Mouse (Mus musculus) cerebellum, adult 18-20 months (tissue): ENCODE measurements around the gene Cmtm4.

ENCODE experiments used
- DNase-seq, 2 experiments: peaks; one replicate each; pipeline ENCODE4 v3.0.0; 2021

The Cmtm4 gene

DNA sequence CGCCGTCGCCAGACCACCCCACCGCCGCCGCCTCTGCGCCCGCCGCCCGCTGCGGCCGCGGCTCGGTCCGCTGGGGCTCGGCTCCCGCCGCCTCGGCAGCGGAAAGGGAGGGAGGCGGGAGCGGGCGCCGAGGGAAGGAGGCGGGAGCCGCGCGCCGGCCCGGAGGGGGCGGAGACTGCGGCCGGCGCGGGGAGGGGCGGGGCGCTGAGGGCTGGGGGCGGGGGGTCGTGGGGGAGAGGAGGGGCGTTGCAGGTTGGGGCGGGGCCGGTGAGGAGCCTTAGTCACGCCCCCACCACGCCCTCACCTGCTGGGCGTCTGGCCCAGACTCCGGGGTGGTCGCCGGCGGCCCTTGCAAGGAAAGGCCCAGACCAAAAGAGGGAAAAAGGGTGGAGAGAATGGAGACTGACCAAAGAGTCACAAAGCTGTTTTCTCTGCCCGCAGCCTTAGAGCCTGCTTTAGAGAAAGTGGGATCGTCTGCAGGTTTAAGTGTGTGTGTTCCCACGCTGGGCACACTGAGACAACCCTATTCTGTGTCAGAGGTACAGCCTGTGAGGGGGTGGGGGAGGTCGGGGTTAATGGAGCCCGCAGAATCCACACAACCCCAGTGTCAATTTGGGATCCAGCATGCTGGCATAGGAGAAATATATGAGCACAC, at the start of gene Cmtm4:
Cmtm4 (minus strand) TSS at position 105 of the 655 bp plus-strand sequence.
- DNase-seq = peak in 1 of 2 experiments; percentile 60

DNA sequence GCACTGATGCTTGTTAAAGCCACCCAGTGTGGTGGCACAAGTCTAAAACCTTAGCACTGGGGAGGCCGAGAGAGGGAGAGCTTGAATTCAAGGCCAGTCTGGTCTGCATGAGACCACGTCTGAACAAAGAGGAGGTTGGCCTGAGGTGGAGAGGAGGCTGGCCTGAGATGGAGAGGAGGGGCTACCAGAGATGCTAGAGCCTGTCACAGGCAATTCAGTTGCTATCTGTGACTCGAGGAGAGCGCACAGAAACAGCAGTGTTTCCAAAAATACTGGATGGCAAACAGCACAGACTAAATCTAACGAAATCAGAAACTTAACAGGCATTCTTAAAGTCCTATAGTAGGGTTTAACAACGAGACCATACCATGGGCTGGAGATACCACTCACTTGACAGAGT, 49.6 kb upstream of the Cmtm4 start:
- DNase-seq = no peak

DNA sequence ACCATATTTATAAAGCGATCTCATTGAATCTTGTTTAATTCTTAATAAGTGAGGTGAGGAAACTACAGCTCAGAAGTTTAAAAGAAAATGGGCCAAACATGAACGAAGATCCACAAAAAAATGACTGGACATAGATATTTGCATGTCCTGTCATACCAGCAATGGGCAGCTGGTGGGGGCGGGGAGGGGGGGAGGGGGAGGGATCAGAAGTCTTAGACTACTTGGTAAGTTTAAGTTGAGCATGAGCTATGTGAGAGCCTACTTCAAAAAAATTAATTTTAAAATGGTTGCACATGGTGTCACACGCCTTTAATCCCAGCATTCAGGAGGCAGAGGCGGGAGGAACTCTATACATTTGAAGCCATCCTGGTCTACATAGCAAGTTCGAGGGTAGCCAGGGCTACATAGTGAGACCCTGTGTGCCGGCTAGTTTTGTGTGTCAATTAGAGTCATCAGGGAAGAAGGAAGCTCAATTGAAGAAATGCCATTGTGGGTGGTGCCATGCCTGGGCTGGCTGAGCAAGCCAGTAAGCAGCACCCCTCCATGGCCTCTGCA, 47.6 kb upstream of the Cmtm4 start:
- no peak for DNase-seq

DNA sequence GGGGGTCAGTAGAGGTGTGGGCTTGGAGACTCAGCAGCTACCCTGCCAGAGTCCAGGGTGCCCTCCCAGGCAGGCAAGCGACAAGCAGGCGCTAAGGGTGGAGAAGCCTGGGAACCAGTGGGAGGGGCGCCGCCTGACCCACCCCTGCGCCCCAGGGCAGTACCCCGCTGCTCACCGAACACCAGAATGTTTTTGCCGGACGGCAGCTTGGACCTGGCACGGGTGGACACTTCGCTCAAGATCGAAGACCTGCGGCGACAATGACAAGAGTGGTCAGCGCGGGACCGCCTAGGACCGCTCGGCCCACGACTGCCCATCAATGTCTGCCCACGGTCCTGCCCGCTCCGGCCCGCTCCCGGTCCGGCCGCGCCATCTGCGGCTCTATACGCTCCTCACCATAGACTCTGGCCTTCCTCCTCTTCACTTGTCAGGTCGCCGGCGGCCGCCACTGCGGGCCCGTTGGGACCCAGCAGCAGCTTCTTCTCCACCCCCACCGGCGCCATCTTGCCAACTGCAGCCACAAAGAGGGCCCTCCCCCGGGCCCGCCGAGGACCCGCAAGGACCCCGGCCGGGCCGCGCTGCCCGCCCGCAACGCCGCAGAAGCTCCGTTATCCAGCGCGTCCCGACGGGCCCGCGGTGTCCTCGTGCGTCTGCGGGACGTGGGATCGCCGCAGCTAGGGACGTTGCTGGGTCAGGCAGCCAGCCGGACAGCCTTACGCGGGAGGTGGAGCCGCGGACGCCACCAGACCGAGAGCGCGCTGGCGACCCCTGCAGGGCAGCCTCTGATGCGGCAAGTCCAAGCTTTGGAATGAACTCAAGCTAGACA, 46.9 kb upstream of the Cmtm4 start, which contains the start of gene Dync1li2:
Dync1li2 (minus strand) TSS at position 749 of the 826 bp plus-strand sequence.
- peak; percentile 92 to 96 for DNase-seq

DNA sequence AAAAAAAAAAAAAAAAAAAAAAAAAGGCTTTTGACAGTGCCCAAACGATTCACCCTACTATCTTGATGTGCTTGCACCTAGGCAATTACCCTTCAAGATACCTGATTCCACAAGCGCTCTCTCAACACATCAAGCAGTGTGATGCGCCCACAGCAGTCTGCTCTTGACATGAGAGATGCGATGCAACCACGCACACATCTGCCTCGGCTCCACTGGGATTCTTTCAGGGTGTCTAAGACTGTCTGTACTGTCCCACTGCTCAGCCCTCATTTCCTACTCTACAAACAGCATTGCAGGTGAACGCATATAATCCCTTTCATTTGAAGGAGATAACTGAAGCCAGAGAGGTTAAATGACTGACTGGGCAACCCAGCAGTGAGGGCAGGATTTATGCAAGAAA, 46.0 kb upstream of the Cmtm4 start:
- DNase-seq = no peak

DNA sequence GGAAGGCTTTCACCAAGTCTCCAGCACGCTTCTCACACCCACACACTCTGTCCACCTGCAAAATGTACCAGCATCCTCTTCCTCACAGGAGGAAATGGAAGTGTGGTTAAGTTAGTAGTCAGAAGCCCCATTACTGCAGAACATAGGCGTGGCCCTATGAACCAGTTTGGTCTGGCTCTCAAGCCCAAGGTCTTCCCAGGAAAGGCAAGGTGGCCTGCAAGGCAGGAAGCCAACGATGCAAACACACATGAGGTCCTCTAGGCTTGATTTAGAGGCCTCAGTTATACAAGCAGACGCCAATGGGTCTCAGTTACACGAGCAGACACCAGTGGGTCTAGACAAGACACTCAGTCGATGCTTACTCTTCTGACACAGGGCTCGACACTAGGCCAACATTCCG, 43.9 kb upstream of the Cmtm4 start:
- DNase-seq = no peak

DNA sequence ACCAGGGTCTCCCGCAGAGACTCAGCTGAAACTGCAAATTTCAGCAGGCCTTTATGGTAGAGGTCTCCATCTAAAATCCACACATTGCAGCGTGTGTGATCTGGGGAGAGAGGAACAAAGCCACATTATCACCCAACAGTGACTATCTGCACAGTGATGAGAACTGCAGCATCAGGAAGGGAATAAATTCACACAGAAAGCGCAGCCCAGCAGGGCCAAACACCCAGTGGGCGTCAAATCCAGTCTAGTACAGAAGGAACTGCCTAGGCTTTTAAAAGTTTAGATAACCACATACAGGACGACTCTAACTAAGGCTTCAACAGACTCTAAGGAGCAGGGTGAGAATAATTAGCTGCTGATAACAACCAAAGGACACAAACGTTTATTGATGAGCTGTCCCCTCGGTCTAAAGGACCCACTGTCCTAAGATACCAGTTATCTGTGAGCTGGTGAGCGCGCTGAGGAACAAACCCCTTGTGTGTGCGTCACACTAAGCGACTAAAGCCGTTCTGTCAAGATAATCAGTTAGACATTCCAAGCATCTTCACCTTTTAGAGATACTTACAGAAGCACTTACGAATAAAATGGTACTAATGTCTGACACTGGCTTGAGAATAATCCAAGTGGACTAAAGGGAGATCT, 42.0 kb upstream of the Cmtm4 start:
- no peak for DNase-seq

DNA sequence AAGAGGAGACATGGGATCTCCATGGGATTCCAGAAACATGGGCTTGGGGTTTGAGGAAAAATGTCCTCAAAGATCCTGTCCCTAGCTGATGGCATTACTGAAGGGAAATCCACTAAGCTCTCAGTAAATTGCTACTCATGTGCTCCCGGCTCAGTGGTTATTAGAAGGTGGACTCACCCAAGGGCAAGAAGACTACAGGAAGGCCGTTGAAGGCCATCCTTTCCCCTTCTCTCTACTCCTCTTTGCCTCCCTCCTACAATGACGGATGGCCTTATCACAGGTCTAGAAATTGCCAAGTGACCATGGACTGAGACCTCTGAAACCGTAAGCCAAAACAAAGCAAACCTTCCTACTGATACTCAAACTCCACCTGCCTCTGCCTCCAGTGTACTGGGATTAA, 41.0 kb upstream of the Cmtm4 start:
- no peak for DNase-seq

DNA sequence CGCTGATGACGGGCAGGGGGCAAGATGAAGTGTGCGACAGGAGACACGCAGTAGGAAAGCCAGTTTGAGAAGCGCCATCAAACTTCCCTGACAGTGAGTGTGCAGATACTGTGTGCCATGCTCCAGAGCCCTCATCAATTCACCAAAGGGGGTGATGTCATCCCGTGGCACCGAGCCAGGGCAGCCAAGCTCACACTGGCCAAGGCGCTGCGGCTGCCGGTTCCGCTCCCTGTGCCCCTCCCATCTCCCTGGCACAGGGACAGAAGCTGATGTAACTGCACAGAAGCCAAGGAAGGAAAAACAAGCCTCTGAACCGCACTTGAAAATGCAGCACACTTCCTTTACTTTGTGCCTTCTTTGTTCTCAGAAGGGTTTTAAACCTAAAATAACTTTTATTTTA, 40.4 kb upstream of the Cmtm4 start:
- peak; percentile 100 for DNase-seq

DNA sequence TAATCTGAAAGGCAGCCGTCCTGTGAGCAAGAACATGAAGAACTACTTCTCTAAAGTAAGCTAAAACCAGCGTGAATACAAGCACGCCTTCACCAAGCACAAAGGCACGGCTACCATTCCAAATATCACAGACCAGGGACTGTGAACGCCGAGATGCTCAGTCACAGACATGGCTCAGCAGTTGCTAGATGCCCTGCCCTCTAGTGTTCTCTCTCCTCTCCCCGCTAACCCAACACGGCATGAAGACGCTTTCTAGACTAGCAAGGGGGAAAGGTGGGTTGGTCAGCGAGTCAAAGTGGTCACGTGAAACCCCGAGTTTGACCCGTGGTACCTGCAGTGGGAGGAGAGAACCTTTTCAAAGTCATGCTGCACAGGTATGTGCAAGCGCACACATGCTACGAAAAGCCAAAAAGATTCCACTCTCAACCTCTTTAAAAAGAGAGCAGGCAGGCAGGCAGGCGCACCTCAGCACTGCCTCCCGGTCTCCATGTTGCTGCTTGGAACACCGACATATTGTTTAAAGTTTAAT, 39.3 kb upstream of the Cmtm4 start:
- peak; percentile 49 to 58 for DNase-seq

DNA sequence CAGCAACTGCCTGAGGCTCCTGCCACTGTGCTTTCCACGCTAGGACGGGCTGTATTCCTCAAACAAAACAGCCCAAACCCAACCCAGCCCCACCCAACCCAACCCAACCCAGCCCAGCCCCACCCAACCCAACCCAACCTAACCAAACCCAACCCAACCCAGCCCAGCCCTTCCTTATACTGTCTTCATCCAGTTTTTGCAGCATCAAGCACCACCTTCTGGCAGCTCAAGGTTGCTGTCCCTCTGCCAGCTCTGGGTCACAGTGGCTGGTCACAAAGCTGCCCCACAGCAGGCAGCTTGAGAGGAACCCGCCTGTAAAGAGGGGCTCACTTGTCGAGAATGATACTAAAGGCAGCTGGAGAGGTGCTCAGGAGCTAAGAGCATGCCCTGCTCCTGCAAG, 38.7 kb upstream of the Cmtm4 start:
- peak; percentile 60 to 65 for DNase-seq

DNA sequence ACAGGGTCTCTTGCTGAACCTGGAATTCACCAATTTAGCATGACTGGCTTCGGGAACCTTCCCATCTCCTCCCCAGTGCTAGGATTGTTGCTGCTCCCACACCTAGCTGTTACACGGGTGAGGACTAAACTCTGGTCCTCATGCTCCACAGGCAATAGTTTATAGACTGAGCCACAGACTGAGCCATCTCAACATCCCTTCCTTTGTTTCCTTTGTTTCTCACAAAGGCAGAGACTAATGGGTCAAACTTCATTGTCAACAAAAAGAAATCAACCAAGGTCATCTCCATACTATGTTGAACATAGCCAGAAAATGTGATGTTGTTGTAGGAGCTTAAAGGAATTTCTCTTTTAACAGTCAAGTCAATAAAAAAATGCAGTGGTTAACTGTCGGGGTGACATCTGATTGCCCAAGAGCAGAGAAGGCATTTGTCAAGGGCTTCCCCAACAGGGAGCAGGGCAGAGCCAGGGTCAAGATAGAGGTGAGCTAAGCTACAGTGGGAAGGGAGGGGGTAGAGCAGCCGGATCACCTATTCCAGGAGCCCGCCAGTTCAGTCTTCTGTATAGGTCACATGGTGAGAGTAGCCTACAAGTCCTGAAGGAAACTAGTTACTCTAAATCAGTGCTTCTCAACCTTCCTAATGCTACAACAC, 37.7 kb upstream of the Cmtm4 start:
- DNase-seq = no peak

DNA sequence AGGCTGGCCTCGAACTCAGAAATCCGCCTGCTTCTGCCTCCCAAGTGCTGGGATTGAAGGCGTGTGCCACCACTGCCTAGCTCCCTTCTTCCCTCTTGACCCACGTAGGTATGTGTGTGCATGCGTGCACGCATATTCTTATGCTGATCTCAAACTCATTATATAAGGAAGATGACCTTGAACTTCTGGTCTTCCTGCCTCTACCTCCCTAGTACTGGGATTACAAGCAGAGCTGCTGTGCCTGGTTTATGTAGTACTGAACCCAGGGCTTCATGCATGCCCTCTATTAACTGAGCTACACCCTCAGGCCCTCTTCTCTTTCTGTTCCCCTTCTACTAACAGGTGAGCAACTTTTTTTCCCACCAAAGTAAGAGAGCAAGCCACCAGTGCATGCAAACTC, 37.0 kb upstream of the Cmtm4 start:
- no peak for DNase-seq

DNA sequence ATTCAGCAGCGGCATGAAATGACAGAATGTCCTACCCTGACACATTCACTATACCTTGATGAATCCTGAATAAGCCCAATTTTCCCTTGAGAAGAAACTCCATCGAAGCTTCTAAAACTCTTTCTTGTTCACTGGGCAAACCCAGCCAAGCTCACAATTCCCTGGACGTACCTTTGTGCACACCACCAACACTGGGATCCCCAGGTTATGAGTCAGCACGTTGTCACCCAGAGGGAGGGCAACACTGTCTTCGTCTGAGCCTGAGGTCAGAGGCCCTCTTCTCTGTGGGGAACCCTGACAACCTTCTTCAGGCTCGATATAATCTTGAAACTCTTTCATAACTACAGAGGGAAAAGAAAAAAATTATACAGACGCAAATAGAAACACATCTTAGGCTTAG, 34.6 kb upstream of the Cmtm4 start:
- no peak for DNase-seq

DNA sequence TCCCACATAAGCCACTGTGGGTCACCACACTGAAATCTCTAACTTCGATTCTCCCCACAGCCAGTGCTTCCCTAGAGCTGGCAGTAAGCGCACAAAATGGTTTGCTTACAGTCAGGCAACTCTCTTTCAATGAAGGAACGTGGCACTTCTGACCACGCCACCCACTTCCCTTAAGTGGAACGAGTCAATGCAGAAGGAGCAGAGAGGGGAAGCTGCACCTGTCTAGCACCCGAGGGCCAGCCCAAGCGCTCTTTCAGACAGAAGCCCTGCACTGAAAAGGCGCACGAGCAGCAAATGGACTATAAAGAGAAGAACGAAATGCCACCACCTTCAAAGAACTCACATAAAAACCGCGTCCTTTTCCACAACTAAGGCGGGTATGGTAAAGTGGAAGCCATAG, 32.1 kb upstream of the Cmtm4 start:
- DNase-seq = no peak

DNA sequence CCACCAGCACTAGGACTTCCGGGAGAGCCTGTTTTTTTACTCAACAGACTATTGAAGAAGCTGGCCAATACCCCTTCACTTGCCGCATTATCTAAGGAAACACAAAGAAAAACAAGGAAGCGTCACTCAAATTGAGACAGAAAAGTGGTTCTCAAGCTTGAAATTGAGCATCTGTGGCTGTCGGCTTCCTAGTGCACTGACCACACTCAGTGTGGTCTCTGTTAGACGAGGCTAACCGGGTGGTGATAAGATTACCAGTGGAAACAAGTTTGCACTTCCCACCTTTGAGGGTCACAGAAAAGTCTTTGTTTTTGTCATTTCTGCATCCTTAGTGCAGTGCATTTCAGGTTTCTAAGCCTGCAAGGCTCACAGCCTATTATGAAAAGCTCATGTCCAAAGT, 26.7 kb upstream of the Cmtm4 start:
- no peak for DNase-seq

DNA sequence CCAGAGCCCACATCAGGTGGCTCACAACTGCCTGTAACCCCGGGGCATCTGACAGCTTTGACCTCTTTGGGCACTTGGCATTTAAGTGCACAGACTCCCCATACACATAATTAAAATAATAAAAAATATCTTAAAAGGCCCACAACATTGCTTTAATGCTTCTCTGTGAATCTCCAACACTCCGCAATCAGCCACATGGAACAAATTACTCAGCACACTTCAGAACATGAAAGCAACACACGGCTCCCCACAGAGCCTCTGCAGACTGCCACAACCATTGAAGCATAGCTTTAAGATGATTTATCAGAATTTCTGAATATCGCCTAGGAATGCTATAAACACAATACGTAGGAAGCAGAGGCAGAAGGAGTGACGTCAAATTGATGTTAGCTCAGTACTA, 20.4 kb upstream of the Cmtm4 start:
- DNase-seq = no peak

DNA sequence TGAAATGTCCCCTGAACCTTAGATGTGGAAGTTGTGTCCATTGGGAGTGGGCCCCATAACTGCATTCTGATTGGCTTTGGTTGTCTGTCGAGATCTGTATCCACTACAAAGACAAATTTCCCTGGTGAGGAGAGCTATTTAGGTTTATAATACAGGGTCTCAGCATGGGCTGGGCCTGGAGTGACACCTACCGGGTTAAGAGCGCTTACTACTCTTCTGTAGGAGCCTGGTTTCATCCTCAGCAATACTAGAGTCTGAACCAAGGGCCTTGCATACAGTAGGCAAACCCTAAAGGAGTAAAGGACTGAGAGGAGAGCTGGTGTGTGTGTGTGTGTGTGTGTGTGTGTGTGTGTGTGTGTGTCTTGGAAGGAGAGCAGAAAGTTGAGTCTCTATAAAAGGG, 18.6 kb upstream of the Cmtm4 start:
- no peak for DNase-seq

DNA sequence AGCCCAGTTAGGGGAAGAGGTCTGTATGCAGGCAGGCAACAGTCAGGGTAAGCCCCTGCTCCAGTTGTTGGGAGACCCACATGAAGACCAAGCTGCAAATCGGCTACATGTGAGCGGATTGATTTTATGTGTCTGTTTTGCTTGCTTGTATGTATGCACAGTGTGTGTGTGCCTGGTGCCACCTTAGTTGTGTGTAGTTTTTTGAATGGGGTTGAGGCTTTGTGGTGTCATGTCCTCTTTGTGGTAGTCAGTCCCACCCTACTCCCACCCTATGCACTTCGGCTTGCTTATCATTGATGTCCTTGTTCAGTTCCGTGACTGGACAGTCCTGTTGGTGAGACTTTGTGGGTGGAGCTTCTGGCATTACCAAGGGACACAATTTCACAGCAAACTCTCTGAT, 18.2 kb upstream of the Cmtm4 start:
- no peak for DNase-seq

DNA sequence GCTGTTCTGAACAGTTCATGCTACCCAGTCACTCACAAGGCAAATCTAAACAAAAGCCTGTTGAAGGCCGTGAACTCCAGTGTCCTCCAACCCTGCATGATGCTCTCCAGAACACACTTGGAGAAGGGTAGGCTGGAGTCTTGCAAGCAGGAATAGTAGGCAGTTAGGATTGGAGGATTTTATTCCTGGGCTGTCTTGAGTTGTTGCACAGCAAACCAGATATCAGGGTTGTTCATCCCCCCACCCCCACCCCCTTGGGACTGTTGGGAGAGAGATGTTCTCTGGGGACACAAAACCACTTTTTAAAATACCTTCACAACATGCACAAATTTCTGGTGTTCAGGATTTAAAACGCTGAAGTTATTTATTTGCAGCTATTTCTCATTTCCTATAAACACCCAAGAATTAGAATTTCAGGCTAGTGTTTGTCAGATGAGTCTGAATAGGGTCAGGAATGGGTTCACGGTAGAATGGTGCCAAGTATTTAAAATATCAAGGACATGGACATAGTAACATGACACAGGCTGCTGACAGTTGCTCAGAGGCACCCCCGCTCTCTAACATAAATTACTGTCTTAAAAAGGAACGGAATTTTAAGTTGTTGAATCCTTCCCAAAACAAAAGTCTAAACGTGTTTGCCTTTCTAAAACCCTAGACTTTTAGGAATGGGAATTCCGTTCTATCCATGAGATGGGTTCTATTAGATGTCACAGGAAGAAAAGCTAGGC, 17.4 kb upstream of the Cmtm4 start:
- DNase-seq = no peak

DNA sequence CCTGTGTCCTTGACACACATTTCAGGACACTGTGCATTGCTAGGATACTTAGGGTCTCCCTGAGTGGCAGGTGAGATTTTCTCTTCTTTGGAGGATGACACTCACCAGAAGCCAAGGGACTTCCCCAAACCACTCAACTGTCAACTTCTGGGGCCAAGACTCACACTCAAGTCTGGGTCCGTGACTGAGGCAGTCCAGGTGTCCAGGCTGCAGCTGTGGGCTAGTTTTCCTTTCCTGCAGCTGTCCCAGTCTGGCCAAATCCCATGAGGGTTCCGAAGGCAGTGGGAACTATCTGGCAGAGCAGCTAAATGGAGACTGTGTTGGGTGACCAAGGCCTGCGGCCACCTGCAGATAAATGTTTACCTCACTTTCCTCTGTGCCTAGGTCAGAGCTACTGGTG, 16.4 kb upstream of the Cmtm4 start:
- DNase-seq = no peak

DNA sequence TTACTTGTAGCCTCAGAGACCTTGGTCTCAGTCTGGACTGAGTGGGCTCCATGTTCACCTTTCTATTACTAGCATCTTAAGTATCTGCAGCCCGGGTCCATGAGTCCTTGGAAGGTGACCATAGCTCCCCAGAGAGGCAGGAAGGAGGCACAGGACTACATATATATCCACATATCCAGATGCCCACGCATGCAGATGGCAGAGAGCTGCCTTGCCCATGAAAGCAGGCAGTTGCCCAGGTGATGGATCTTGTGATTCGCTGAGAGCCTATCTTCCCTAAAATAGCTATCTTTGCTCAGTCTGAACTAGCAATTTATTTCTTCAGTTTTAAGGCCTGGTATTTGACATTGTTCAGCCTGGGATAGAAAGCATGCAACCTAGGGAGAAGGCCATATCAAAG, 15.9 kb upstream of the Cmtm4 start:
- no peak for DNase-seq
